Mouse (Mus musculus): Measurements from ENCODE around the gene Nbeal2.
A peak's percentile ranks its signal among the peaks of the same experiment; 100 is the strongest.
"Not testable (repeated sequence)": the region's sequence is repeated elsewhere in the genome, so short reads cannot be mapped to it uniquely, and the experiment has no call there.

The Nbeal2 gene

DNA sequence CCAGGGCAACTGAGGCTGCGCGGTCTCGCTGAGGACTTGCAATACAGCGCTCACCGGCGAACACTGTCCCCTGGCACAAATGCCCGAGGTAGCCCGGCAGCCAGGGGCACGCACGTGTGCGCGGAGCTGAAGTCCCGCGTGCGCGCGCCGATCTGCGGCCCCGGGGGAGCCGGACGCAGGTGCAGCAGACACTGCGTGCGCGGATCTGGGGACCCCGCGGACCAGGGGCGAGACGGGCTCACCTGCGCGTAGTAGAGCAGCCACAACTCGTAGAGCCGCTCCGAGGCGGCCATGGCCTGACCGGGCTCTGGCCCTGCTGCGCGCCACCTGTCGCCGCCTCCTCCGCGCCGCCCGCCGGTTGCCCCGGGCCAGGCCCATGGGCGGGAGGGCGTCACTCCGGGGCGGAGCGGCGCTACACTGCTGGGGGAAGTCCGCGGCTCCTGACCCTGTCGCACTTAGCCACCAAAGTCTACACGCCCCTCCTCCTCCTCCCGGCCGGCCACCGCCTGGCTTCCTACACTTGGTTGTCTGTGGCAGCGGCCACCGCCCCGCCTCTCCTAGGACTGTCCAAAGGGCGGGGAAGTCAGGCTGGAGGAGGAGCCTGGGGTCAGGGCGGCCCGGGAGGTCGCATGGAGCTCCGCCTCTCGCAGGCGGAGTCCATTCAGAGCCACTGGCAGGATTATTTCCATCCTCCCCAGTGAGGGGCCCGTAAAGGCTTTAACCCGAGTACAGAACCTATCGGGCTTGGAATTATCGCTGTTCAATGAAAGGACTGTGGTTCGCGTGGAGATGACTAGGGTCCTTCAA is at the start of gene Nbeal2:
Gene Nbeal2 (minus strand): TSS at position 507 of the 807 bp plus-strand sequence.
- DNase-seq: peak; percentile 97 to 99

DNA sequence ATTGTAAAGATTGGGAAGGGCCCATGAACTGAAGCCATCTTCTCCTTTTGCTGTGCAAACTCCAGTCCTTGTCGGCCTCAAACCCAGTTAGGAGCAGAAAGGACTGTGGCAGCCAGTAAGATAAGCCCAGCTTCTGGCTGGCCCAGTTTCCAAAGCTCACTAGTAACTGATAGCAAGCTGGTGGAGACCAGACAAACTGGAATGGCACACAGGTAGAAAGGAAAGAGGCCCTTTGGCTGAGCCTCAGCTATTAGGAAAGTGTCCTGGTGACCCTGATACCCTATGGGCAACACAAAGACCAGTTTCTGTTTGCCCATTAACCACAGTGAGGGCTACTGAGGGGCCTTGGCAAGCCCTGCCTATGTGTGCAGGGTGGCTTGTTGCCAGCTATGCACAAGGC is 48.9 kb upstream of the Nbeal2 start:
- DNase-seq: no peak

DNA sequence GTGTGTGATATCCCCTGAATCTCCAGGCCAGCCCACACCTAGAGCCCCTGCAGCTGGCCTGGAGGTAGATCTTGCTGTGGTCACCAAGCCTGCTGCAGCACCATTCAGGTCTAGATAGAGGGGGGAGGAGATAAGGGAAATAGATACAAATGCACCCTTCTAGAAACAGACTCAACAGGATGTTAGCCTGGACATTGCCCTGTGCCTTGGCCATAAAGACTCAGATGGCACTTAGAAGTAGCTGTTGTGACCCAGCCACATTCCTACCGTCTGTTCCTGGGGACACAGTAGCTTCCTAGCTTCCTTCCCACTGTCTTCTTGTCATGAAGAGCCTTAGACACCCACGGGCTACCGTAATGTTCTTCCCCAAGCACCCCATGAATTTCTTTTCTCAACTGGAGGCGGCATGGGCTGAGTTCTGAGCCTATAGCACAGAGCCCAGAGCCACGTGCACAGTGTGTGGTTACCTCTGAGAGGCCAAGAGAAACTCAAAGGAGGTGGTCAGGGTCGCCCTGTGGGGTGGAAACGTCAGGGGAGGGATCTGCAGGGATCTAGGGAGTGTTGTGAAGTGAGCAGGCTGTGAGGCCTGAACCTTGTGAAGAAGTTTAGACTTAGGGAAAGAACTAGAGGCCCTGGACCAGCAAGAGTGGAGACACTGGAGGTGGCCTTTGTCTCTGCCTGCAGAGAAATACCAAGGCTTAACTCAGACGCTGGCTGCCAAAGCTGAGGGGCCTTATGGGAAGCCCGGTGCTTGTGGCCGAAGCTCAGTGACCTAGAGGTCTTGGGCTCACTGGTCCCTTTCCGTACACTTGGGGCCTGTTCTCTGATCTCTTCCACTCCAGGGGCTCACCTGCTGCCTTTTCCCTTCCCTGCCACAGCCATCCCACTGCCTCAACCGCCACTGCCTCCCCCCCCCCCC is 47.4 kb upstream of the Nbeal2 start:
- DNase-seq: peak; percentile 54 to 65

DNA sequence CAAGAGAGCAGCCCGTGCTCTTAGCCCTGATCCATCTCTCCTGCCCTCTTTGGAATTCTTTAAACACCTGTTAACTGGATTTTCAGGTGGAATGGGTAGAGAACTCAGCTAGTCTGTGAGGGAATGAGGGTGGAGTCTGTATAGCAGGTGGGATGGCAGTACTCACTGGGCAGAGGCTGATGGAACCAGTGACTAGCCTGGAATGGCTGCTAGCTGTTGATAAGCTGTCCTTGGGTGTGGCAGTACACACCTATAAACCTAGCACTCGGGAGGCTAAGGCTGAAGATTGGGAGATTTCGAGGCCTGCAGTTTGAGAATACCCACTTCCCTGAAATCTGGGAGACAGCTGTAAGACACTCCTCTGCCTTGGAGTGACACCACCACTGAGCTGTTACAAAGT is 45.6 kb upstream of the Nbeal2 start:
- DNase-seq: no peak

DNA sequence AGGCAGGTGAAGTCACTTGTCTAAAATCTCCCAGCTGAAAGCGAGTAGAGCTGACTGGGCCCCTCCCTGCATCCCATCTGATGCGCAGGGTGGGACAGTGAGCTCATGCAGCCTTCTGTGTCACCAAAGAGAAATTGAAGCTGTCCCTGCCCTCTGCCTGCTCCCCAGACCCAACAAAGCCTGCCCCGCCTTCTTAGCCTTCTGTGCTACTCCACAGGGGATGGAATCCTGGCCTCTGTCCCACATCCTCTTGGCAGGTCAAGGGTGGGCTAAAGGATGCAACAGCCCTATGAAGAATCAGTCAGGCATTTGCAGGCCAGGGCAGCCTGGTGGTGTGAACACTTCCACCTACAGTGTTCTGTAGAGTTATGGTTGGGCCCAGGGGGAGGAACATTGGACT is 43.5 kb upstream of the Nbeal2 start:
- peak in 1 of 2 experiments; percentile 48 for DNase-seq

DNA sequence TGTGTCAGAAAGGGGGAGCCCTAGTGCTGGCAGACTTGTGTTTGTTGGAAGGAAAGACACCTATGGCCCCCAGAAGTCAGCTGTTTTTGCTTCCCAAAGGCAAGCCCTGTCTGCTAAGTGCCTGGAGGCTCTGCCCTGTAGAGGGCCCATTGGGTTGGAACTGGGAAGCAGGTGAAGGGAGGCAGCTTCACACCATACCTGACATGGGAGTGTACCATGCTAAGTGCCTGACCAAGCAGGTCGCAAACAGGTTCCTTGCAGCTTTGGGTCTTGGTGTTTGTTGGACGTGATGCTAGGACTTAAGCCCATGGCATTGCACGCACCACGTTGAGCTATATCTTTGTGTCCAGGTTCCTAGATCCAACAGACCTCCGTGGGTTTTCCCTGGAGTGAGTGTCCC is 42.5 kb upstream of the Nbeal2 start:
- DNase-seq: no peak

DNA sequence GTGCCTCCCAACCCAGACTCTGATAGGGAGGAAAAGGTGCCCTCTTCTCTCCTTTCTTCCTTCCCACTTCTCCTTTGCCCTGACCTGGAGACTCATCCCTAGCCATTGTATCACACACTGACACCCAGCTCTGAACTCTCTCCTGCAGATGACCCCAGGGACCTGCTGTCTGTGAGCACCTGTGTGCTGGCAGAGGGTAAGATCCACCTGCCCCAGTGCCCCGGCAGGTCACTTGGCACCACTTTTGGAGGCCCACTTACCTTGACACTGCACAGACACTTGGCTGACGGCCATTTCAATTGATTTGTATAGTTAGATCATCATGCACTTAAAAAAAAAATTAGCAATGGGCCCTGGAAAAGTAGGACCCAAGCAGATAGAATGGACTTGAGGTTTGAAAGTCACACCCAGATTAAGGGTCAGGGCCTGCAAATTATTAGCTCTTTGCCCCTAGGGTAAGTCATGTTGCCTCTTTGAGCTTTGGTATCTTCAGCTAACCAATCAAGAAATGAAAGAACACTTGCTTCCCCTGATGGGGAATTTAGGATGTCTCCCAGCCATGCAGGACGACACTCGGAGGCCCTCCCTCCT is 41.3 kb upstream of the Nbeal2 start:
- DNase-seq: peak in 1 of 2 experiments; percentile 40

DNA sequence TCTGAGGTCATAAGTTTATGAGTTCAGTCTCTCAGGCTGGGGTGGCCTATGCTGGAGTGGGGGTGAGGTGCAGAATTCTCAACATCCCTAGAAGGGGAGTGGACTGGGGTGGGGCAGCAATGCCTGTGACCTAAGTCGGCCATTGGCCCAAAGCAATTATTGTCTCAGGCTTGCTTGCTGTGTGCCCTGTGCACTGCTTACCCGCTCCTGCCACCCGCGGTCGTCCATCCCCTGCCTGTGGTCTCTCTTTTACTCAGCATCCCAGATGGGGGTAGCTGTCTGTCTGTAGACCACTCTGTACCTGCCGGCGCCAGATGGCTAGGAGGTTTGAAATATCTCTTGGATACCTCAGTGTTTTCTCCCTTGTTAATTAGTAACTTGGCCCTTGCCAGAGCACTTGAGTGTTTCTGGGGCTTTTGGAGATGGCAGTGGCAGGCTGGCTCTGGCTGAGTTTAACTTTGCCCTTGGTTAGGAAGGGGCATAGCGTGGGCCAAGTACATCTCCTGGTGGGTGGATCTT is 35.4 kb upstream of the Nbeal2 start:
- DNase-seq: peak; percentile 76 to 93

DNA sequence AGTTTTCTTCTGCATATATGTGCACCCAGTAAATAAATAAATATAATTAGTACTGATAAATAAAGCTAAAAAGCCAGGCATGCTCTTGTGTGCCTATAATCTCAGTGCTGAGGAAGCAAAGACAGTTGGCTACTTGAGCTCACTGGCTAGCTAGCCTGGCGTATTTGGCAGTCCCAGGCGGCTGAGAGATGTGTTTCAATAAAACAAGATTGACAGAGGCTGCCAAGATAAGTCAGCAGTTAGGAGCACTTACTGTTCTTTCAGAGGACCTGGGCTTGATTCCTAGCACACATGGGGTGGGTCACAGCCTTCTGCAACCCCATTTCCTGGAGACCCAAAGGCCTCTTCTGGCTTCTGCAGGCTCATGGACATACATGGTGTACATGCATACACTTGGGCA is 33.9 kb upstream of the Nbeal2 start:
- DNase-seq: peak in 1 of 2 experiments; percentile 34

DNA sequence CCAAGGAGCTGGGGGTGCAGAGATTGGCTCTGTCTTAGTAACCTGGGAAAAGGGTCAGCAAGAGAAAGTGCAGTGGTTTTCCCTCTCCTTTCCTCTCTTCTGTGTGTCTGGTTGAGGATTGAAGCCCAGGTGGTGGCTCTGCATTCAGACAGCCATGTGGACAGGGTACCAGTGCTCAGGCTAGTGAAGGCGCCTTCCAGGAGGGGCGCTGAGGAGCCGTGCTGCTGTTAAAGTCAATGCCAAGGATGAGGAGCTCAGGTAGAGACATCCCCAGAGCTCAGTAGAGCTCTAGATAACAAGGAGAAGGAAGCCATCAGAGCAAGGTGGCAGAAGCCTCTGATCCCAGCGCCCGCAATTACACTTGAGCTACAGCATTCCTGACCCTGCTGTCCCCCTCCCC is 33.1 kb upstream of the Nbeal2 start:
- DNase-seq: peak in 1 of 2 experiments; percentile 53

DNA sequence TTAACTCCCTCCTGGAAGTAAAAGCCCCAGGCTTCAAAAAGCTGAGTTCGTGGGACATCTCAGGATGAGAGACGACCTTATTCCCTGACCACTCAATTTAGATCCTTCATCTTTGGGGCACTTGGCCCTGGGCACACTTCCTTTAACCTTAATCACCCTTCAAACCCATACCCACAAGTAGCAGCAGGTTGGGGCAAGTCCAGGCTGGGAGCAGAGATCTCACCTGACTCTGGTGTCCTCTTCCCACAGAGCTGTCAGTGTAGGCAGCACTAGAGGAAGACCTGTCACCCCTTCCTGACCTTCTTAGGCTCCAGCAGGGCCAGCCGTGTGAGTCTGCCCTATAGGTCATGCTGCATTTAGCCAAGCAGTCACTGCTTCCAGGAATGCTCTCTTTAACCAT is 32.5 kb upstream of the Nbeal2 start:
- DNase-seq: no peak

DNA sequence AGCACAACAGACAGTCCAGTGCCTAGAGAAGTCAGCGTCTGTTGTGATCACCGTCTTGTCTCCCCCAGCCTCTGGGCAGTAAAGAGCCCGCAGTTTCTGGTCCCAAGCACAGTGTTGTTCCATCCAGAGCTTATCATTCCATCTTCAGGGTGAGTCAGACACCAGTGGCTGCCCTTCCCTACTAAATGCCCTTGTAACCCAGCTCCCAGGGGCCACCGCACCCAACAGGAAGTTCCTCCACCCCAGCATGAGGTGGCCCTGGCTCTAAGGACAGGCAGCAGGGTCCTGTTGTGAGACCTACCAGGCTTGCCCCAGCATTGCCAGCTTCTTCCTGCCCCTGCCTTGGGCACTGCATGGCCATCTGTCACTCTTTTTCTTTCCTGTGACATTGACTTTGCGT is 31.6 kb upstream of the Nbeal2 start:
- no peak for DNase-seq

DNA sequence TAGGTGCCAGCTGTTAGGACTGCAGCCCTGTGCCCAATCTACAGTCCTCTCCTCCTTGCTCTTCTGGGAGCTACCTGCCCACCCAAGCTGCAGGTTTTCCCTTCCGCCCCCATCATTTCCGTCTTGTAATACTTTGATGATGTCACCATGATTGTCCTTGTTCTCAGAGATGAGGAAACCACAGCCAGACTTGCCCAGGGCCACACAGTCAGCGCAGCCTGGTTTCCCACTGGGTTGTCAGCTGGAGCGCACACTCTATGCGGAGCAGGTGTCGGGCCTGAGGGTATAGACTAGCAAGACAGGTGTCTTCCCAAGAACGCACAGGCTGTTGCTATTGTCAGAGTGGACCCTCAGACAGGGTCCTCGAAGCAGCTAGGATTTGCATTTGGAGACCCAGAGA is 31.2 kb upstream of the Nbeal2 start:
- DNase-seq: no peak

DNA sequence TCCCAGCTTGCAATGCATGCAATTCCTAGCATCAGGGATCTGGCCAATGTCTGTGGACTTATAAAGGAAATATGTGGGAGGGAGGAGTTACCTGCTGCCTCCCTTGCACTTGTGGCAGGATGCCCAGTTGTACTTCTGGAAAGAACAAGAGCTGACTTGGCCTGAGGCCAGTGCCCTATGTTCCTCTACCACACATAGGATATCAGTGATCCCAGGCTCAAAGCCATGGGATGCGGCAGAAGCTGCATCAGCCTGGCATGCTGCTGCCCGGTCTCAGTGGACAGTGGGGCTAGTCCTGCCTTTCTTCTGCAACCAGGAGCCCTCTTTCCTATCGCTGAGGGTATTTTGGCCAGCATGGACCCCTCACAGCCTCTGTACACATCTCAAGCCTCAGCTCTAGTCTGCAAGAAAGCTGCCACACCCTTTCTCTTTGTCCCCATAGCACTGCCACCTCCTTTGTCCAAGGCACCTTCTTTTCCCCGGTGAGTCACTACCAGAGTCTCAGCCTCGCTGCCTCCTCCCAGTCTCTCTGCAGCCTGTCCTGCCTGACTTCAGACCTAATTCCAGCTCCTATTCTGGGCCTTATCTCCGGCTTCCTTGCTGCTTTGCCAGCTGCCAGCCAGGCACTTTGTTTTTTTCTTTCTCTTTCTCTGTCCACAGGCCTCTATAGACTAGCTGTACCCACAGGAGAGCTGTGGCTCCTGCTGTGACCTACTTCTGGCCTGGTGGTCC is 30.3 kb upstream of the Nbeal2 start:
- DNase-seq: peak; percentile 94 to 98

DNA sequence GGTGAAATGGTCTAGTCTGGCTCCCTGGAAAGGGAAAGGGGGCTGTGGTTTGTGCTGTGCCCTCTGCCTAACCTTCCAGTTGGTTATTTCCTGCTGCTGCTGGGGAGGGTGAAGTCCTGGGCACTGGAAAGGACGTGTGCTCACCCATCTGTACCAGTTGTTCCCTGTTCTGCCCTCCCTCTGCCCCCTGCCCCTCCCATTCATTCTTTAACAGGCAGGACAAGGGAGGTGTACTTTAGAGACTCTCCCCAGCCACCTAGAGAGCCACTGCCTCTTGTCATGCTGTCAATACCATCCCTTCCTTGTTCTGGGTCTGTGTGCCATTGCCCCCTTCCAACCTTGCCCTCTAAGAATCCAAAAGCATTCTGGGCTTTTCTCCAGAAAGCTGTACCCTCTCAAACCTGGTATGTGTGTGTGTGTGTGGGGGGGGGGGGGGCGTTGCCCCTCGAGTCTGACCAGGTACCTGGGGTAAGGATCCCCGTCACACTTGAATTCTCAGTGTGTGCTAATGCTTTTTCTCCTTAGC is 29.7 kb upstream of the Nbeal2 start:
- DNase-seq: peak; percentile 80 to 93

DNA sequence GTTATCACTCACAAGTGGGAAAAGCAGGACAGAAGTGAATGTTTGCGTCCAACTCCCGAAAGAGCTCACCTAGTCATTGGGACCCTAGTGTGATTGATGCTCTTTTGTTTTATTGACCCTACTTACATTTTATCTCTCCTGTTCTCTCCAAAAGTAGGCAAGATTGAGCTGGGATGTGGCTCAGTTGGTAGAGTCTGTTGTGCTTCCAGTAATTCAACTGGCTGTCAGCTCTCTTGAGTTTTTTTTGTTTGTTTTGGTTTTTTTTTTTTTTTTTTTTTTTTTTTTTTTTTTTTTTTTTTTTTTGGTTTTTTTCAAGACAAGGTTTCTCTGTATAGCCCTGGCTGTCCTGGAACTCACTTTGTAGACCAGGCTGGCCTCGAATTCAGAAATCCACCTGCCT is 28.7 kb upstream of the Nbeal2 start:
- DNase-seq: not testable (repeated sequence)

DNA sequence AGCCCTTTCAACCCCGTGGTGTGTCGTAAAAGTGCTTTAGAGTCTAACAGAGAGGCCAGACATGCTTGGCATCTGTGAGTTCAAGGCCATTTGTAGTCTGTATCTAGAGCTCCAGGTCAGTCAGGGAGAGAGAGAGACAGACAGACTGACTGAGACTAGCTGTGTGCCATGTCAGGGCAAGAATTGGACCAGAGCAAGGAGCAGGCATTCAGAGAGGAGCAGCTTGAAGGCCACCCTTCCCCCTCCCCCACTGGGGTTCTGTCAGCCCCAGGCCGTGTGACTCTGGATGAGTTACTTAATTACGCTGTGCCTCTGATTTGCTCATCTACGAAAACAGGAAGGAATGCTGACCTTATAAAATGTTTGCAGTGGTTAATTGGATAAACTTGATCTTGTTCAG is 28.3 kb upstream of the Nbeal2 start:
- DNase-seq: peak; percentile 81 to 86

DNA sequence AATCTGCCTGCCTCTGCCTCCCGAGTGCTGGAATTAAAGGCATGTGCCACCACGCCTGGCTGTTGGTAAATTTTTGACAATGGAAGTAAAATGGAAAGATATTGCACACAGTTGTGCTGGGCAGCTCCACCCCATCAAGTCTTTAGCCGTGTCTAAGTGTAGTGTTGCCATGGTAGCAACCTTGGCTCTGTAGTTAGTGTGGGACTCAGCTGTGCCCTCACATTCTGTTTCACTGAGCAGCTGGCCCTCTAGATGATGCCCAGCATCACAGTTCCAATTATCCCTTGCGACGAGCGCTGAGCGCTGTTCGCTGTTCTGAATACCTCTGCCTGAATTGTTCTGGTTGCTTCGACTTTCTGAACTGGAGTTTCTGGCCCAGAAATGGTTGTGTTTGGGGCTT is 27.9 kb upstream of the Nbeal2 start:
- peak in 1 of 2 experiments; percentile 43 for DNase-seq

DNA sequence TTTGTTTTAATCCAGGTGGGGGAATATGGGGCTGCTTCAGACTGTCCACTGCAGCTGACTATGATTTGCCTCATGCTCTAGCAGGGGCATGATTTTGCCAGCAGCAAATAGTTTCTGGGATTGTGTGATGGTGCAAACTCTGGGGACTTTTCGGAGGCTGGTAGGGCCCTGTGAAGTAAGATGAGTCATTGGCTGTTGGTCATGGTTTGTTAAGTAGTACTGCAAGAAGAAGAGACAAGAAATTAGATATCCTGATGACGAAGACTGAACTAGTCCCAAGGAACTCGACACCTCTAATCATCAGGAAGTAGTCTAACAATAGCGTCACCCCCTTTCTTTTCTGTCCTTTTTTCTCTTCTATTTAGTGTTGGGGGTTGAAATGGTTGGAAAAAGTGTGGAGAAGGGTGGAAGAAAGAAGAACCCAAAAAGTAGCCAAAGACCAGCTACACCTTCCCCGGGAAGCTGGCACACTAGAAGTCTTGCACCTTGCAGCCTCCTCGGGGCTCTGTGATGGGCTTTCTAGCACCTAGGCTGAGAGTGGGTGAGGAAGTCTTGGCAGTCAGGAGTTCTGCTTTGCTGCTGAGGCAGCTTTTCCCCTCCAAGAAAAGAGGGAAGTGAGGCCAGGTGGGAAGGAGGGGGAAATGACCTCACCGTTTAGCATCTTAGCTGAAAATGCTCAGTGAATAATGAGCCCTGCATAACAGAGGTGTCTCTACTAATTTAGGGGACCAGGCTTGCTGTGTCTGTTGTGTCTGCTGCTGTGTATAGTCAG is 27.0 kb upstream of the Nbeal2 start:
- DNase-seq: no peak

DNA sequence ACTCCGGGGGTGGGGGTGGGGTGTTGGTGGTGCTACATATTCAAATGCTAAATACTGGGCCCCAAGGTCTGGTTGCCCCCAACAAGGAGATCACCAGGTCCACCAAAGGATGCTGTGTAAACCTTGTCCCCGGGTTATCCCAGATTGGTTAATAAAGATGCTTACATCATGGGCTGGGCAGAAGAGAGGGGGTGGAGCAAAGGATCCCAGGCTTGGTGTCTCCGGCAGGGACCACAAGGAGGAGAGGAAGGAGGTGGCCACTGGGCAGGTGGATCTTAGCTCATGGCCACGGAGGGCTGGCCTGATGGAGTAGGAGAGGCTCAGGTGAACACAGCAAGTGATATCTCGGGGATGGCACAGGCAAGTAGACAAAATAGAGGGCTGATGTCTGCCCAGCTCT is 24.9 kb upstream of the Nbeal2 start:
- DNase-seq: no peak

DNA sequence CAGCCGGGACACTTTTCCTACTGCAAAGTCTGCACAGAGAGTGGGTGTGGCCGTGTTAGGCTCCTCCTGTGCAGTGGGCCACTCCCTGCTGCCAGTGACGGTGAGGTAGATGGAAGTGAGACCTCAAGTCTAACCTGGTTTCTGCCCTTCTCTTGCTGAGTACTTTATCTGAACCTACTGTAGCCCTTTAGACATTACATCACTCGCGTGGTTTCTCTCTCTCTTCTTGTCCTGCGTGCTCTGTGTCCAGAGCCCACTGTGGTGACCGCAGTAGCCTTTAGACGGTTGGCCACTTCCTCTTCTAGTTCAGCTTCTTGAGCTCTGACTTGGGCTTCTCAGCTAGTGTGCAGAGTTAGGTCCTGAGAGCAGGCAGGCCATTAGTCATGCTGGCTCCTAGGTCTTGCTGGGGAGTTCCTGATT is 22.5 kb upstream of the Nbeal2 start:
- no peak for DNase-seq
